Mouse (Mus musculus) limb, embryonic 13.5 days (tissue): ENCODE results near the gene Bnip3. TPM values are rescaled to one million over a fixed set of nuclear protein-coding genes. Genes with fewer than 3 reads are reported as not detected.

Source experiments
- ATAC-seq: fragments of 200-750 bp; cut with Nextera tagmentation; 2 replicates; pipeline ENCODE4 v1.8.0; 2017; ENCODE audit warnings: low read depth, moderate number of reproducible peaks, moderate TSS enrichment; ENCODE audit not compliant: low FRiP score
- H3K27ac ChIP-seq: fragments of 300-500 bp; sonication (generic); 2 replicates; pipeline ENCODE4 v1.5.1; 2015; ENCODE audit warnings: inconsistent platforms, mild to moderate bottlenecking, moderate library complexity
- H3K27me3 ChIP-seq: fragments of 300-500 bp; sonication (generic); 2 replicates; pipeline ENCODE4 v1.6.1; 2015; ENCODE audit warnings: mild to moderate bottlenecking, inconsistent platforms
- H3K36me3 ChIP-seq: fragments of 300-500 bp; sonication (generic); 2 replicates; pipeline ENCODE4 v1.6.1; 2015; ENCODE audit warnings: inconsistent platforms, mild to moderate bottlenecking, moderate library complexity
- H3K4me1 ChIP-seq: fragments of 300-500 bp; sonication (generic); 2 replicates; pipeline ENCODE4 v1.6.1; 2015; ENCODE audit warnings: inconsistent platforms
- H3K4me2 ChIP-seq: fragments of 300-500 bp; sonication (generic); replicated peaks from 2 replicates; pipeline ENCODE4 v1.6.1; 2015; ENCODE audit warnings: inconsistent platforms, mild to moderate bottlenecking, moderate library complexity
- H3K4me3 ChIP-seq: fragments of 300-500 bp; sonication (generic); 2 replicates; pipeline ENCODE4 v1.5.1; 2015; ENCODE audit warnings: moderate library complexity, mild to moderate bottlenecking, inconsistent platforms
- H3K9ac ChIP-seq: fragments of 300-500 bp; sonication (generic); 2 replicates; pipeline ENCODE4 v1.6.1; 2015; ENCODE audit warnings: mild to moderate bottlenecking, inconsistent platforms
- H3K9me3 ChIP-seq: fragments of 300-500 bp; sonication (generic); 2 replicates; pipeline ENCODE4 v1.6.1; 2016; ENCODE audit warnings: inconsistent platforms
- WGBS: fragments of 180-500 bp; shearing (Covaris S2); methylation state at CpG from one replicate; pipeline ENCODE4 v1.1.7; 2015; 5-methylcytosine and 5-hydroxymethylcytosine counted together
- polyA plus RNA-seq: library from polyadenylated mRNA; unstranded; fragments of >200 nt; fragmentation: Nextera tagmentation; extraction: Ambion mirVana; gene quantifications from 2 replicates; pipeline ENCODE4 v1.2.1, GENCODE M21; 2015

Bnip3 gene
- polyA plus RNA-seq, 1 experiment from 2014 or later: 133 TPM

DNA sequence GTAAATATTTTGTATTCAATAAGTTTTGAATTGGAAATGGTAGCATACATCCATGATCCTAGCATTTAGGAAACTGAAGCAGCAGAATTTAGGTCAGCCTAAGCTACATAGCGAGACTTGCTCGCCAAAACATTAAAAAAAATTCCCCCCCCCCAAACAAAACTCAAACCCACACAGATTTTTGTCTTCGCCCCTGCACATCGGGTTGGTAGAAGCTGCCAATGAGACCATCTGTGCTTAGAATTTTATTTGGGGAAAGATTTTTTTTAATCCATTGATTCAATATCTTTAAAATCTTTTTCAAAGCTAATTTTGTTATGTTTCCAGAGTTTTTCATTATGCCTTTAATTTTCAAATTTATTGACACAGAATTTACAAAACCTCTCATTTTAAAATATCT, 19.1 kb upstream of the Bnip3 start:
- Histone ChIP-seq H3K4me3 (no peak overlapping the region), H3K4me2 (no peak overlapping the region), H3K27me3 (no peaks in the 10 kb centered on the region), H3K36me3 (no peaks in the 10 kb centered on the region), H3K9me3 (no peaks in the 10 kb centered on the region), H3K27ac (no peak overlapping the region), H3K4me1 (no peaks in the 10 kb centered on the region), H3K9ac (no peak overlapping the region)
- no peak for ATAC-seq
- WGBS: 88% methylated on average over 4 of the region's 4 CpGs

GRCm38 (mm10) chr7:138923756-138924425, 14.6 kb upstream of the Bnip3 start:
- H3K27ac ChIP-seq: no peak overlapping the region
- H3K9me3 ChIP-seq: no peaks in the 10 kb centered on the region
- no peak overlapping the region for H3K4me3 ChIP-seq
- no peak overlapping the region for H3K4me2 ChIP-seq
- H3K9ac ChIP-seq: no peak overlapping the region
- ATAC-seq: no peak
- no peaks in the 10 kb centered on the region for H3K27me3 ChIP-seq
- 8% methylated on average over 3 of the region's 3 CpGs for WGBS
- no peaks in the 10 kb centered on the region for H3K36me3 ChIP-seq
- peaks cover 10% of the 10 kb centered on the region for H3K4me1 ChIP-seq

GRCm38 (mm10) chr7:138921611-138922010, 12.3 kb upstream of the Bnip3 start:
- H3K36me3 ChIP-seq: no peaks in the 10 kb centered on the region
- H3K4me3 ChIP-seq: no peak overlapping the region
- no peak overlapping the region for H3K27ac ChIP-seq
- H3K9ac ChIP-seq: no peak overlapping the region
- no peak overlapping the region for H3K4me2 ChIP-seq
- H3K4me1 ChIP-seq: peaks cover 11% of the 10 kb centered on the region
- 94% methylated on average over 8 of the region's 8 CpGs for WGBS
- no peak for ATAC-seq
- no peaks in the 10 kb centered on the region for H3K9me3 ChIP-seq
- no peaks in the 10 kb centered on the region for H3K27me3 ChIP-seq

- ATAC-seq: peak; percentile 69
- H3K27me3 ChIP-seq: no peaks in the 10 kb centered on the region
- H3K9ac ChIP-seq: peak overlapping the region; percentile 62
- H3K4me1 ChIP-seq: peaks cover 11% of the 10 kb centered on the region
- H3K36me3 ChIP-seq: no peaks in the 10 kb centered on the region
- no peak overlapping the region for H3K27ac ChIP-seq
- peak overlapping the region; percentile 37 for H3K4me3 ChIP-seq
- WGBS: 2% methylated on average over 26 of the region's 26 CpGs
- H3K4me2 ChIP-seq: peak overlapping the region; percentile 73
- H3K9me3 ChIP-seq: no peaks in the 10 kb centered on the region
Measured at GRCm38 (mm10) chr7:138919156-138919944, 10.0 kb upstream of the Bnip3 start.

DNA sequence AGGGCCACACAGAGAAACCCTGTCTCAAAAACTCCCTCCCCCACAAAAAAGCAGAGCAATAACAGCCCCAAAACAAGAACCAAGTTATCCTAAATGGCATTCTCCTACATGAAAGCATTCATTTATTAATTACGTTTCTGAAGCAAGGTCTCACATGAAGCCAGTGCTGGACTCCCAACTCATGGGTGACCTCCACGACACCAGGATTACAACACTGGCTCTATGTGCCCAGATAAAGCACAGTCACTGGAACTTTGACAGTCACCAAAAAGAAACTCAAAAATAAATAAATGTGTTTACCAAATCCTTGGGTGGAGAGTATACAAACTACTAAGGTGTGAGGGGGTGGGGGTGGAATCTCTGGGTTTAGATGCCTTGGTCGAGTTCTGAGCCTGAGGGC, 4.3 kb upstream of the Bnip3 start:
- WGBS: 69% methylated on average over 3 of the region's 3 CpGs
- Histone ChIP-seq H3K4me3 (no peak overlapping the region), H3K9me3 (no peaks in the 10 kb centered on the region), H3K27ac (no peak overlapping the region), H3K4me2 (no peak overlapping the region), H3K36me3 (no peaks in the 10 kb centered on the region), H3K9ac (no peak overlapping the region), H3K4me1 (peaks cover 14% of the 10 kb centered on the region), H3K27me3 (no peaks in the 10 kb centered on the region)
- no peak for ATAC-seq

DNA sequence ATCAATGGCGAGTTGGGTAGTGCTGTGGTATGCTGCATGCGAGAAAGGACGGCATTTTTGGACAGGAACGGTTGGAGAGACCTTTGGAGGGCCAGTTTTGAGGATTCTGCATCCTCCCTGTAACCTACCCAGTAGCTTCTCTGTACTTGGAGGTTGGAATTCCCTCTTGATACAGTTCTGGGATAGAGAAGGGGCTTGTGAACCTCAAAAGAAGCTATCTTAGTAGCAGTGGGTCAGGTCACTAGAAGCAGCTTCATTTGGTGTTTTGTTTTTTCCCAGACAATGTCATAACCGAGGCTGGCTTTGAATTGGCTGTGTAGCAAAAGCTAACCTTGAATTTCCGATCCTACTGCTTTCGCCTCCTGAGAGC, 859 bp upstream of the Bnip3 start:
- peak overlapping the region; percentile 89 for H3K9ac ChIP-seq
- no peaks in the 10 kb centered on the region for H3K27me3 ChIP-seq
- peaks cover 42% of the 10 kb centered on the region for H3K4me1 ChIP-seq
- H3K36me3 ChIP-seq: 0 out of 2 replicates have a peak, but pooled peaks cover 6% of the 10 kb centered on the region
- 24% methylated on average over 7 of the region's 7 CpGs for WGBS
- ATAC-seq: no peak
- no peaks in the 10 kb centered on the region for H3K9me3 ChIP-seq
- H3K27ac ChIP-seq: peak overlapping the region; percentile 84; the same call in 1 of the 2 replicates
- peak overlapping the region; percentile 86 for H3K4me3 ChIP-seq
- peak overlapping the region; percentile 75 for H3K4me2 ChIP-seq

DNA sequence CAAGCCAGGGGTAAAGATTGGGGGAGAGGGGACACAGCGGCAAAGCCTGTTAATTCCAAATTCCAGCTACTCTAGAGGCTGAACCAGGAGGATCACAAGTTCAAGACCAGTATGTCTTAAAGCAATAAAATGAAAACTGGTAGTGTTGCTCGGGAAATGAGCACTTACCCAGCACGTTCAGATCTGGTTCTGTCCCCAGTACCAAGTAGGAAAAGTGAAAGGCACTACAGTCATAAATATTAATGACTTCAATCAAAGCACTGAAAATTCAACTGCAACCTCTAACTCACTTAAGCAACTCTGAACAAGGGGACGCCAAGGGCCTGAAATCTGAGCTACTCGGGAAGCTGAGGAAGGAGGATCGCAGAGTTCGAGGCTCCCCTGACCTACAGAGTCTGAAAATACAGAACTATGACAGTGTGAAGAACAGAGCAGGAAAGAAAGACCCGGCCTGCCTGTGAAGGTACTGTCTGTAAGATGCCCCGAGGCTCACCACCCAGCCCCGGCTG, 497 bp downstream of the Bnip3 start:
- H3K27me3 ChIP-seq: no peaks in the 10 kb centered on the region
- H3K4me1 ChIP-seq: peaks cover 46% of the 10 kb centered on the region
- H3K9me3 ChIP-seq: no peaks in the 10 kb centered on the region
- peak overlapping the region; percentile 89 for H3K9ac ChIP-seq
- H3K4me3 ChIP-seq: peak overlapping the region; percentile 86
- H3K36me3 ChIP-seq: peaks cover 11% of the 10 kb centered on the region; the same call in 1 of the 2 replicates
- peak overlapping the region; percentile 76; the same call in 1 of the 2 replicates for H3K27ac ChIP-seq
- no peak; the same call in 1 of the 2 replicates for ATAC-seq
- H3K4me2 ChIP-seq: peak overlapping the region; percentile 75
- WGBS: 2% methylated on average over 10 of the region's 10 CpGs

- Histone ChIP-seq H3K36me3 (peaks cover 11% of the 10 kb centered on the region; the same call in 1 of the 2 replicates), H3K9me3 (no peaks in the 10 kb centered on the region), H3K4me1 (peaks cover 48% of the 10 kb centered on the region), H3K9ac (peak overlapping the region; percentile 89), H3K4me3 (peak overlapping the region; percentile 86), H3K27me3 (no peaks in the 10 kb centered on the region), H3K27ac (no peak overlapping the region), H3K4me2 (peak overlapping the region; percentile 75)
- WGBS: 61% methylated on average over 5 of the region's 5 CpGs
- no peak for ATAC-seq
Measured at GRCm38 (mm10) chr7:138907976-138908375, 1.3 kb downstream of the Bnip3 start.

- H3K4me3 ChIP-seq: peak overlapping the region; percentile 86
- WGBS: 9% methylated on average over 7 of the region's 7 CpGs
- H3K27ac ChIP-seq: no peak overlapping the region
- H3K4me1 ChIP-seq: peaks cover 48% of the 10 kb centered on the region
- H3K9ac ChIP-seq: peak overlapping the region; percentile 25
- H3K9me3 ChIP-seq: no peaks in the 10 kb centered on the region
- H3K4me2 ChIP-seq: peak overlapping the region; percentile 75
- peaks cover 11% of the 10 kb centered on the region; the same call in 1 of the 2 replicates for H3K36me3 ChIP-seq
- no peaks in the 10 kb centered on the region for H3K27me3 ChIP-seq
- ATAC-seq: peak; percentile 34; the same call in 1 of the 2 replicates
Measured at GRCm38 (mm10) chr7:138907043-138907442, 2.3 kb downstream of the Bnip3 start.

DNA sequence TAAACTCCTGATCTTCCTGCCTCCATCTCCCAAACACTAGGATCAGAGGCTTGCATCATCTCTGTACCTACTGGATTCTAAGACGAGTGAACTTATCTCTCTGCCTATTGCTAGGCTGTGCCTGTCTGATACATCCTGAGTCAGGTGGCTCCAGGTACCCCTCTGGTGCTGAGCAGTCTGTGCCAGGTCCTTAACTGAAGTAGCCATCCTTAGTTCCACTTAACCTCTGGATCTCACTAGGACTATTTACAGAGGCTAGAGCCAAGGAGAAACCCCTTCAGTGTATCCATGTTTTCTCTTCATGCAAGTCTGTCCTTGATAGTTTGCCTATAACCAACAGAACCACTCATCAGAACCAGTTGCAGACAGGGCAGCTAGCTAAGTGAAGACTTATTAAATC, 2.9 kb downstream of the Bnip3 start:
- no peak overlapping the region for H3K27ac ChIP-seq
- H3K4me3 ChIP-seq: peak overlapping the region; percentile 86
- H3K27me3 ChIP-seq: no peaks in the 10 kb centered on the region
- WGBS: 95% methylated on average over 1 of the region's 1 CpGs
- peaks cover 15% of the 10 kb centered on the region; the same call in 1 of the 2 replicates for H3K36me3 ChIP-seq
- ATAC-seq: no peak
- H3K4me2 ChIP-seq: peak overlapping the region; percentile 75
- H3K9ac ChIP-seq: peak overlapping the region; percentile 25; the same call in 1 of the 2 replicates
- peaks cover 48% of the 10 kb centered on the region for H3K4me1 ChIP-seq
- H3K9me3 ChIP-seq: no peaks in the 10 kb centered on the region

- peaks cover 15% of the 10 kb centered on the region for H3K36me3 ChIP-seq
- no peaks in the 10 kb centered on the region for H3K27me3 ChIP-seq
- no peak overlapping the region for H3K4me2 ChIP-seq
- H3K9ac ChIP-seq: no peak overlapping the region
- ATAC-seq: no peak
- no peaks in the 10 kb centered on the region for H3K9me3 ChIP-seq
- H3K4me1 ChIP-seq: peaks cover 37% of the 10 kb centered on the region
- 64% methylated on average over 7 of the region's 7 CpGs for WGBS
- H3K27ac ChIP-seq: no peak overlapping the region
- no peak overlapping the region for H3K4me3 ChIP-seq
Measured at GRCm38 (mm10) chr7:138903886-138904435, 5.4 kb downstream of the Bnip3 start.

GRCm38 (mm10) chr7:138898743-138899142, 10.6 kb downstream of the Bnip3 start:
- H3K9me3 ChIP-seq: no peaks in the 10 kb centered on the region
- H3K36me3 ChIP-seq: peaks cover 54% of the 10 kb centered on the region
- no peaks in the 10 kb centered on the region for H3K27me3 ChIP-seq
- 0 out of 2 replicates have a peak, but pooled peaks cover 1% of the 10 kb centered on the region for H3K4me1 ChIP-seq
- no peak overlapping the region for H3K4me3 ChIP-seq
- 92% methylated on average over 4 of the region's 4 CpGs for WGBS
- no peak overlapping the region for H3K4me2 ChIP-seq
- no peak overlapping the region for H3K27ac ChIP-seq
- no peak for ATAC-seq
- no peak overlapping the region for H3K9ac ChIP-seq
